Mouse (Mus musculus) CH12.LX (cell line): ENCODE results near the gene Kif6. TPM values are rescaled to one million over a fixed set of nuclear protein-coding genes. Genes with fewer than 3 reads are reported as not detected.

Source experiments
- DNase-seq: peaks from one replicate; pipeline ENCODE4 v3.0.0-alpha.2; 2013; ENCODE audit errors: extremely low read depth
- H3K27ac ChIP-seq: 2 replicates; pipeline ENCODE4 v1.5.1; 2012; ENCODE audit warnings: low read depth, mild to moderate bottlenecking, control low read depth, moderate library complexity; ENCODE audit not compliant: insufficient read depth
- H3K27me3 ChIP-seq: replicated peaks from 2 replicates; pipeline ENCODE3; 2012; ENCODE audit warnings: inconsistent platforms
- H3K36me3 ChIP-seq, 2 experiments: replicated peaks in 1 of 2; 2 replicates each; pipeline versions ENCODE3 to v1.6.1; 2012; ENCODE audit warnings: inconsistent platforms in 1 of 2, low read length in 1 of 2, mild to moderate bottlenecking in 1 of 2, mixed read lengths in 1 of 2, moderate library complexity in 1 of 2; ENCODE audit not compliant: control insufficient read depth in 1 of 2, insufficient read depth in 1 of 2
- H3K4me1 ChIP-seq, 2 experiments: 2 replicates each; pipeline ENCODE4 v1.6.1; 2012; ENCODE audit warnings: inconsistent platforms in 1 of 2, moderate library complexity in 1 of 2; ENCODE audit not compliant: insufficient read depth in 2 of 2, control insufficient read depth in 1 of 2
- H3K4me2 ChIP-seq: 2 replicates; pipeline ENCODE4 v1.6.1; 2012; ENCODE audit warnings: low read depth, mild to moderate bottlenecking, control low read depth; ENCODE audit not compliant: poor library complexity, insufficient read depth, severe bottlenecking
- H3K4me3 ChIP-seq, 3 experiments: fragments of 150-350 bp in 1 of 3; sonication (generic) in 1 of 3; replicated peaks in 1 of 3; 2 replicates each; pipeline versions ENCODE3 to v1.5.1; 2011 to 2012; ENCODE audit warnings: low read depth in 2 of 3, low read length in 2 of 3, mild to moderate bottlenecking in 2 of 3, moderate library complexity in 2 of 3, control low read depth in 1 of 3, improper control_type of control experiment in 1 of 3, inconsistent platforms in 1 of 3, mixed read lengths in 1 of 3; ENCODE audit not compliant: poor library complexity in 1 of 3
- H3K79me2 ChIP-seq: replicated peaks from 2 replicates; pipeline ENCODE4 v1.6.1; 2012; ENCODE audit warnings: mild to moderate bottlenecking, moderate library complexity; ENCODE audit not compliant: control insufficient read depth, poor library complexity, insufficient read depth, severe bottlenecking; ENCODE audit errors: extremely low read depth
- H3K9ac ChIP-seq: 2 replicates; pipeline ENCODE4 v1.6.1; 2012; ENCODE audit warnings: low read depth, mild to moderate bottlenecking, control low read depth, moderate library complexity; ENCODE audit not compliant: insufficient read depth
- H3K9me3 ChIP-seq: replicated peaks from 2 replicates; pipeline ENCODE3; 2012; ENCODE audit warnings: low read length, inconsistent platforms, mixed read lengths
- BHLHE40 ChIP-seq: IDR thresholded peaks from 2 replicates; pipeline ENCODE4 v1.6.1; 2011; ENCODE audit warnings: mild to moderate bottlenecking, low read depth, low read length, improper control_type of control experiment
- CHD1 ChIP-seq: IDR thresholded peaks from 2 replicates; pipeline ENCODE4 v1.6.1; 2012; ENCODE audit warnings: low read depth, low read length, improper control_type of control experiment, inconsistent platforms
- CHD2 ChIP-seq: IDR thresholded peaks from 2 replicates; pipeline ENCODE4 v1.6.1; 2011; ENCODE audit warnings: low read length, improper control_type of control experiment
- CTCF ChIP-seq, 2 experiments: IDR thresholded peaks in 1 of 2; conservative IDR thresholded peaks in 1 of 2; 2 replicates each; pipeline ENCODE4 v1.5.1; 2011 to 2012; ENCODE audit warnings: low read depth in 2 of 2, low read length in 2 of 2, improper control_type of control experiment in 1 of 2, inconsistent platforms in 1 of 2, mild to moderate bottlenecking in 1 of 2, moderate library complexity in 1 of 2
- E2F4 ChIP-seq: IDR thresholded peaks from 2 replicates; pipeline ENCODE4 v1.6.1; 2011; ENCODE audit warnings: low read depth, low read length, improper control_type of control experiment; ENCODE audit not compliant: insufficient replicate concordance
- EP300 ChIP-seq: IDR thresholded peaks from 2 replicates; pipeline ENCODE4 v1.6.1; 2011; ENCODE audit warnings: low read length, improper control_type of control experiment
- GABPA ChIP-seq: IDR thresholded peaks from 2 replicates; pipeline ENCODE4 v1.6.1; 2012; ENCODE audit warnings: low read depth, low read length, improper control_type of control experiment, inconsistent platforms; ENCODE audit not compliant: insufficient replicate concordance
- IRF4 ChIP-seq: IDR thresholded peaks from 2 replicates; pipeline ENCODE4 v1.6.1; 2014; ENCODE audit warnings: low read depth, mild to moderate bottlenecking, inconsistent platforms, low read length, improper control_type of control experiment
- JUN ChIP-seq: IDR thresholded peaks from 2 replicates; pipeline ENCODE4 v1.6.1; 2011; ENCODE audit warnings: low read depth, mild to moderate bottlenecking, low read length, improper control_type of control experiment, moderate library complexity; ENCODE audit not compliant: insufficient read depth
- JUND ChIP-seq: conservative IDR thresholded peaks from 2 replicates; pipeline ENCODE4 v1.6.1; 2011; ENCODE audit warnings: low read depth, low read length, improper control_type of control experiment
- KAT2A ChIP-seq: IDR thresholded peaks from 2 replicates; pipeline ENCODE4 v1.6.1; 2012; ENCODE audit warnings: low read length, improper control_type of control experiment, inconsistent platforms; ENCODE audit not compliant: insufficient replicate concordance
- MAFK ChIP-seq: IDR thresholded peaks from 2 replicates; pipeline ENCODE4 v1.6.1; 2011; ENCODE audit warnings: low read length, improper control_type of control experiment; ENCODE audit not compliant: insufficient replicate concordance
- MEF2A ChIP-seq: IDR thresholded peaks from 2 replicates; pipeline ENCODE4 v1.6.1; 2014; ENCODE audit warnings: low read depth, mild to moderate bottlenecking, inconsistent platforms, low read length, improper control_type of control experiment, borderline replicate concordance
- MYC ChIP-seq: IDR thresholded peaks from 2 replicates; pipeline ENCODE4 v1.6.1; 2011; ENCODE audit warnings: low read depth, mild to moderate bottlenecking, improper control_type of control experiment, low read length
- NELFE ChIP-seq: IDR thresholded peaks from 2 replicates; pipeline ENCODE4 v1.6.1; 2011; ENCODE audit warnings: low read depth, low read length, improper control_type of control experiment
- NRF1 ChIP-seq: IDR thresholded peaks from 2 replicates; pipeline ENCODE4 v1.6.1; 2014; ENCODE audit warnings: low read depth, mild to moderate bottlenecking, inconsistent platforms, low read length, improper control_type of control experiment, moderate library complexity
- POLR2A ChIP-seq: IDR thresholded peaks from 2 replicates; pipeline ENCODE4 v1.6.1; 2011; ENCODE audit warnings: low read depth, mild to moderate bottlenecking, improper control_type of control experiment, low read length
- RAD21 ChIP-seq: IDR thresholded peaks from 2 replicates; pipeline ENCODE4 v1.6.1; 2011; ENCODE audit warnings: low read depth, mild to moderate bottlenecking, low read length, improper control_type of control experiment, moderate library complexity
- RCOR1 ChIP-seq: conservative IDR thresholded peaks from 2 replicates; pipeline ENCODE4 v1.6.1; 2012; ENCODE audit warnings: low read depth, mild to moderate bottlenecking, inconsistent platforms, low read length, improper control_type of control experiment
- SMC3 ChIP-seq: IDR thresholded peaks from 2 replicates; pipeline ENCODE4 v1.6.1; 2011; ENCODE audit warnings: low read depth, low read length, improper control_type of control experiment
- TCF12 ChIP-seq: IDR thresholded peaks from 2 replicates; pipeline ENCODE4 v1.6.1; 2014; ENCODE audit warnings: low read depth, mild to moderate bottlenecking, inconsistent platforms, low read length, improper control_type of control experiment
- UBTF ChIP-seq: IDR thresholded peaks from 2 replicates; pipeline ENCODE4 v1.6.1; 2012; ENCODE audit warnings: low read depth, mild to moderate bottlenecking, inconsistent platforms, low read length, improper control_type of control experiment, moderate library complexity
- USF1 ChIP-seq: IDR thresholded peaks from 2 replicates; pipeline ENCODE4 v1.6.1; 2014; ENCODE audit warnings: low read depth, mild to moderate bottlenecking, inconsistent platforms, low read length, improper control_type of control experiment
- USF2 ChIP-seq: conservative IDR thresholded peaks from 2 replicates; pipeline ENCODE4 v1.6.1; 2011; ENCODE audit warnings: low read depth, low read length, improper control_type of control experiment
- ZC3H11A ChIP-seq: IDR thresholded peaks from 2 replicates; pipeline ENCODE4 v1.6.1; 2012; ENCODE audit warnings: low read depth, mild to moderate bottlenecking, inconsistent platforms, low read length, improper control_type of control experiment
- ZMIZ1 ChIP-seq: IDR thresholded peaks from 2 replicates; pipeline ENCODE4 v1.6.1; 2012; ENCODE audit warnings: low read depth, mild to moderate bottlenecking, inconsistent platforms, low read length, improper control_type of control experiment
- dilution Hi-C: fragments of 300-500 bp; cut with MboI; formaldehyde crosslinking; loops from 2 replicates; pipeline ENCODE4 v1.14.3; 2020; ENCODE audit warnings: low sequenced_read_pairs; ENCODE audit not compliant: extremely low pct_unique_long_range_greater_than_20kb, extremely low pct_ligation_motif_present
- in situ Hi-C: fragments of 300-500 bp; cut with MboI; formaldehyde crosslinking; loops from 3 replicates; pipeline ENCODE4 v1.14.3; 2019; ENCODE audit warnings: low sequenced_read_pairs, low pct_ligation_motif_present, low pct_unique_long_range_greater_than_20kb, mixed read lengths
- polyA plus RNA-seq: library from polyadenylated mRNA; unstranded; fragments of >175 nt; gene quantifications from 2 replicates; pipeline ENCODE4 v1.2.1, GENCODE M21; 2012; ENCODE audit warnings: low read depth; ENCODE audit not compliant: insufficient read length
- total RNA-seq, 2 experiments: library from RNA; depleted of rRNA; stranded (reverse); fragments of 300-350 nt in 1 of 2; fragments of >200 nt in 1 of 2; gene quantifications; 2 replicates each; pipeline ENCODE4 v1.2.3; 2012 to 2014

Gene Kif6
- total and polyA plus RNA-seq, 3 experiments, result not detected

- Histone ChIP-seq H3K9me3 (no peaks in the 10 kb centered on the region), H3K79me2 (no peaks in the 10 kb centered on the region), H3K4me1 (no peaks in the 10 kb centered on the region), H3K9ac (no peak overlapping the region), H3K36me3 (no peaks in the 10 kb centered on the region), H3K27ac (no peak overlapping the region), H3K4me3 (no peak overlapping the region), H3K4me2 (no peak overlapping the region), H3K27me3 (peaks cover 51% of the 10 kb centered on the region)
- in situ Hi-C loops, result no loop called here
- dilution Hi-C loops, result no loop called here
- no peak for TF ChIP-seq POLR2A
- no peak for TF ChIP-seq USF2
- no peak for TF ChIP-seq GABPA
- TF ChIP-seq USF1, result no peak
- no peak for TF ChIP-seq UBTF
- no peak for TF ChIP-seq RCOR1
- no peak for TF ChIP-seq SMC3
- TF ChIP-seq KAT2A, result no peak
- no peak for TF ChIP-seq MYC
- TF ChIP-seq JUN, result no peak
- no peak for TF ChIP-seq ZMIZ1
- no peak for TF ChIP-seq NRF1
- TF ChIP-seq CTCF (conservative IDR thresholded peaks at IDR 0.05 in 1 of 2, IDR thresholded peaks at IDR 0.05 in 1 of 2; ENCODE audit: low read depth in 2 of 2, low read length in 2 of 2), result no peak
- TF ChIP-seq CHD2, result no peak
- TF ChIP-seq MEF2A, result no peak
- TF ChIP-seq NELFE, result no peak
- no peak for DNase-seq
Measured at GRCm38 (mm10) chr17:49703492-49704249, 88.7 kb downstream of the Kif6 start.

GRCm38 (mm10) chr17:49709192-49709591 is 94.3 kb downstream of the Kif6 start:
- Histone ChIP-seq H3K4me2 (no peak overlapping the region), H3K4me1 (no peaks in the 10 kb centered on the region)
- DNase-seq, result no peak
- dilution Hi-C loops, result no loop called here
- in situ Hi-C loops, result no loop called here
- TF ChIP-seq CHD1 (no peak), NELFE (no peak), JUND (no peak), MAFK (no peak), IRF4 (no peak), RAD21 (no peak), EP300 (no peak), ZC3H11A (no peak), BHLHE40 (no peak), TCF12 (no peak), SMC3 (no peak), E2F4 (no peak)
- TF ChIP-seq, all 38 proteins: peak for 0
- Histone ChIP-seq H3K27me3 (peaks cover 46% of the 10 kb centered on the region), H3K9me3 (no peaks in the 10 kb centered on the region), H3K79me2 (no peaks in the 10 kb centered on the region), H3K36me3 (no peaks in the 10 kb centered on the region), H3K9ac (no peak overlapping the region), H3K4me3 (no peak overlapping the region), H3K27ac (no peak overlapping the region)
